Mouse (Mus musculus) heart, postnatal 4 days (tissue): ENCODE results near the gene Tmod1. TPM values are rescaled to one million over a fixed set of nuclear protein-coding genes. Genes with fewer than 3 reads are reported as not detected.

ENCODE experiments used
- DNase-seq: peaks from one replicate; pipeline ENCODE4 v3.0.0; 2021
- total RNA-seq, 2 experiments: library from RNA; stranded (reverse); gene quantifications; 2 replicates each; pipeline ENCODE4 v1.2.3; 2021

Tmod1 gene
- total RNA-seq, 2 experiments from 2014 or later: 278 to 282 TPM

GRCm38 (mm10) chr4:46092429-46093076, 53.8 kb downstream of the Tmod1 start:
- DNase-seq: no peak

GRCm38 (mm10) chr4:46094916-46095825, 56.4 kb downstream of the Tmod1 start:
- DNase-seq: peak; percentile 71

- no peak for DNase-seq
These were observed 57.1 kb downstream of the Tmod1 start for GRCm38 (mm10) chr4:46095826-46096159.

GRCm38 (mm10) chr4:46096546-46096945, 57.8 kb downstream of the Tmod1 start:
- no peak for DNase-seq

- no peak for DNase-seq
These were observed 58.9 kb downstream of the Tmod1 start for GRCm38 (mm10) chr4:46097591-46097990.

- DNase-seq: no peak
These were observed 60.4 kb downstream of the Tmod1 start for GRCm38 (mm10) chr4:46099132-46099531.

- DNase-seq: no peak
These were observed 61.8 kb downstream of the Tmod1 start for GRCm38 (mm10) chr4:46100539-46100938.

- DNase-seq: no peak
These were observed 62.5 kb downstream of the Tmod1 start for GRCm38 (mm10) chr4:46101211-46101711.

GRCm38 (mm10) chr4:46102078-46102769, 63.5 kb downstream of the Tmod1 start:
- no peak for DNase-seq

GRCm38 (mm10) chr4:46110084-46110483, 71.3 kb downstream of the Tmod1 start:
- no peak for DNase-seq

- no peak for DNase-seq
These were observed 72.6 kb downstream of the Tmod1 start for GRCm38 (mm10) chr4:46111361-46111760.

- DNase-seq: no peak
These were observed 76.6 kb downstream of the Tmod1 start for GRCm38 (mm10) chr4:46115308-46115707.

- DNase-seq: no peak
These were observed 77.9 kb downstream of the Tmod1 start for GRCm38 (mm10) chr4:46116544-46117175.

GRCm38 (mm10) chr4:46117536-46117935, 78.8 kb downstream of the Tmod1 start:
- no peak for DNase-seq

GRCm38 (mm10) chr4:46119514-46120094, 80.9 kb downstream of the Tmod1 start:
- DNase-seq: no peak

GRCm38 (mm10) chr4:46120767-46121166, 82.0 kb downstream of the Tmod1 start:
- no peak for DNase-seq

GRCm38 (mm10) chr4:46123358-46123757, 84.6 kb downstream of the Tmod1 start:
- DNase-seq: no peak

GRCm38 (mm10) chr4:46126541-46126940, 87.8 kb downstream of the Tmod1 start:
- peak; percentile 84 for DNase-seq

GRCm38 (mm10) chr4:46129311-46130004, 90.7 kb downstream of the Tmod1 start:
- DNase-seq: no peak

- peak; percentile 59 for DNase-seq
These were observed 91.5 kb downstream of the Tmod1 start for GRCm38 (mm10) chr4:46130221-46130620.

- no peak for DNase-seq
These were observed 93.1 kb downstream of the Tmod1 start for GRCm38 (mm10) chr4:46131791-46132190.
